Mouse (Mus musculus) cerebellum, adult 2 months (tissue): ENCODE results near the gene Rras2. TPM values are rescaled to one million over a fixed set of nuclear protein-coding genes. Genes with fewer than 3 reads are reported as not detected.

Experiments
- DNase-seq, 2 experiments: peaks; one replicate each; pipeline ENCODE4 v3.0.0; 2021
- H3K27ac ChIP-seq: fragments of 200-500 bp; 2 replicates; pipeline ENCODE4 v1.5.1; 2012; ENCODE audit warnings: low read length, control low read depth, inconsistent platforms; ENCODE audit not compliant: insufficient read depth
- H3K27me3 ChIP-seq: fragments of 200-500 bp; 2 replicates; pipeline ENCODE4 v1.6.1; 2012; ENCODE audit warnings: inconsistent platforms, mild to moderate bottlenecking, low read length, moderate library complexity; ENCODE audit not compliant: control insufficient read depth, insufficient read depth
- H3K4me1 ChIP-seq: fragments of 200-500 bp; 2 replicates; pipeline ENCODE4 v1.6.1; 2011; ENCODE audit warnings: low read length; ENCODE audit not compliant: control insufficient read depth, insufficient read depth
- H3K4me3 ChIP-seq: fragments of 200-500 bp; replicated peaks from 2 replicates; pipeline ENCODE3; 2011; ENCODE audit warnings: mild to moderate bottlenecking, low read depth, low read length, control low read depth; ENCODE audit not compliant: insufficient read depth
- CTCF ChIP-seq: fragments of 200-500 bp; IDR thresholded peaks from 2 replicates; pipeline ENCODE4 v1.5.1; 2011; ENCODE audit warnings: low read depth, mild to moderate bottlenecking, control low read depth, low read length, moderate library complexity, borderline replicate concordance; ENCODE audit not compliant: insufficient read depth
- POLR2A ChIP-seq: fragments of 200-500 bp; IDR thresholded peaks from 2 replicates; pipeline ENCODE4 v1.6.1; 2011; ENCODE audit warnings: low read length, control low read depth, borderline replicate concordance; ENCODE audit not compliant: insufficient read depth
- WGBS: fragments of 180-500 bp; shearing (Covaris S2); methylation state at CpG from one replicate; pipeline ENCODE4 v1.1.7; 2018; 5-methylcytosine and 5-hydroxymethylcytosine counted together
- polyA plus RNA-seq: library from polyadenylated mRNA; depleted of rRNA; stranded (reverse); fragments of >200 nt; gene quantifications from 2 replicates; pipeline ENCODE4 v1.2.3, GENCODE M21; 2012

Rras2 gene
- polyA plus RNA-seq, 1 experiment, result 7.3 TPM

DNA sequence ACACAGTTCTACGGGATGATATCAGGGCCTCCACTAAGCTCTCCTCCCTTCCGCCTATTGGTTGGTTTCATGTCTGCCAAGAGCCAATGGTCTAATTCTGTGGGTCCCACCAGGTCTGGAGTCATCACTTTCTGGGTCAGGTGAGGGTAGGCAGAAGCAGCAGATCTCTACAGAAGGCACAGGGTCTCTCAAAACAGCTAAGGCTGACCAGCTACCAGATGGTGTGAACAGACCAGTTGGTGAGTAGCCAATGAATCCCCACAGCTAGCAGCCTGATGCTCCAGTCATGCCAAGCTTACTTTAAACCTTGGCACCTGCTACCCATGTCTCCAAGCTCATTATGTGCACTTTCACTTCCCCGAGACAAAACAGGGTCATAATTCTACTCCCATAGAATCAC, 90.2 kb downstream of the Rras2 start:
- 13% methylated on average over 3 of the region's 3 CpGs for WGBS
- peak; percentile 89 to 96 for DNase-seq
- Histone ChIP-seq H3K27me3 (no peaks in the 10 kb centered on the region), H3K4me1 (peaks cover 29% of the 10 kb centered on the region), H3K27ac (peak overlapping the region; percentile 89; the same call in 1 of the 2 replicates), H3K4me3 (no peak overlapping the region)
- TF ChIP-seq CTCF (no peak), POLR2A (no peak)

DNA sequence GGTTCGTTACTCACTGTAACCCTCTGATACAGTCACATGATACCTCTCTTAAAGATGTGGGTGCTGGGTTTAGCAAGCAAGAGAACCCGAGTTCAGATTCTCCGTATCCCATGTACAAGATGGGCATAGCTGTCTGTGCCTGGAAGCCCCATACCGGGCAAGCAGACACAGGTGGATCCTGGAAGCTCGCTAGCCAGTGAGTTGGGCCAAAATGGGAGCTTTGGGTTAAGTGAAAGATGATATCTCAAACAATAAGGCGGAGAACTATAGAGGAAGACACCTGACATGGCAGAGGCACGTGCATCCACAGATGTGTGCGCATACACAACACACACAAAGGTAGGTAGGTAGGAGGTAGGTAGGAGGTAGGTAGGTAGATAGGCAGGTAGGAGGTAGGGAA, 90.7 kb downstream of the Rras2 start:
- Histone ChIP-seq H3K4me3 (no peak overlapping the region), H3K27ac (peak overlapping the region; percentile 89), H3K27me3 (no peaks in the 10 kb centered on the region), H3K4me1 (peaks cover 29% of the 10 kb centered on the region)
- no peak for TF ChIP-seq POLR2A
- no peak for TF ChIP-seq CTCF
- WGBS, result 47% methylated on average over 8 of the region's 8 CpGs
- peak; percentile 53 for DNase-seq

DNA sequence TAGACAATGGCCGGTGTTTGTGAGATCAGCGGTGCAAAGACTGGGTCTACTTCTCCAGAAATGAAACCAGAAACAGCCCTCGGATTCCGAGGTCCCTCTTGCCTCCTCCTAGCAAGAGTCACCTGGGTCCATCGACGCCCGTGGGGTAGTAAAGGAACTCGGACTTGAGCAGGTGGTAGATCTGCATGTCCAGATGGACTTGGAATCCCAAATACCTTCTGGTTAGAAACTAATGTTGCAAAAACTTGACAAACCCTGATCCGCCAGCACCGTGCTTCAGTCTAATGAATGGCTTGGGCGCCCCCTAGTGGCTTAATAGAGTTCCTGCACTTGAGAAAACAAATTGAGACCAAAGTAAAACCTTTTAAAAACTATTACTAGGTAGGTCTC, 96.9 kb downstream of the Rras2 start:
- under 1% methylated on average over 11 of the region's 11 CpGs for WGBS
- H3K27ac ChIP-seq, result peak overlapping the region; percentile 87
- peak overlapping the region; percentile 66 for H3K4me3 ChIP-seq
- DNase-seq, result peak; percentile 86 to 91
- H3K4me1 ChIP-seq, result peaks cover 11% of the 10 kb centered on the region
- TF ChIP-seq POLR2A (peak; percentile 24; the same call in 1 of the 2 replicates), CTCF (peak; percentile 77)
- H3K27me3 ChIP-seq, result no peaks in the 10 kb centered on the region

DNA sequence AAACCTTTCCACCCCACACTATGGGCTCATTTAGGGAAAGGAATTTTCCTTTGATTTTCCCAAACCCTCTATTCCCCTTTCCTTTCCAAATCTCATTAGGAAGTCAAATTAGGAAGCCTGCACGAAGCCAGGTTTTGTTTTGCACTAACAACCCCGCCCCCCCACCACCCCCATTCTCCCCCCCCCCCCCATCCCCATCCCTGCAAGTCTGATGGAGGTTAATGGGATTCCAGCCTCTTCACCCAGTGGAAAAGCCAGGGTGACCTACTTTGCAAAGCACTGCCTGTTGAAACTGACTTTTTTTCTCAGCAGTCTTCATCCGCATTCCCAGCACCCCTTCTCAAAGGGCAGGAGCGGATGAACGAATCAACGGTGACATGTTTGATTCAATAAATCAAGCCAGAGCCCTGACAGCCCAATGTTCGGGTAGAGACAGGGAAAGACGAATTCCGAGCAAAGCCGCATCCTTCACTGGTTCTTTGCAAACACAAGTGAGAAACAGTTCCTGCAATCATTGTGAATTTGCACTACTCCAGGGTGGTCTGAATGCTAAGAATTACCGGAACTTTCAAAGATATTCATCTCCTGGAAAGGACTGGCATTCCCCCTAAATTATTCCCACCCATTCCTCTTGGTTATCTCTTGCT, 97.4 kb downstream of the Rras2 start:
- 11% methylated on average over 11 of the region's 11 CpGs for WGBS
- Histone ChIP-seq H3K4me3 (peak overlapping the region; percentile 66), H3K27me3 (no peaks in the 10 kb centered on the region), H3K27ac (peak overlapping the region; percentile 87), H3K4me1 (peaks cover 11% of the 10 kb centered on the region)
- no peak for TF ChIP-seq CTCF
- no peak for TF ChIP-seq POLR2A
- peak in 1 of 2 experiments; percentile 50 for DNase-seq

DNA sequence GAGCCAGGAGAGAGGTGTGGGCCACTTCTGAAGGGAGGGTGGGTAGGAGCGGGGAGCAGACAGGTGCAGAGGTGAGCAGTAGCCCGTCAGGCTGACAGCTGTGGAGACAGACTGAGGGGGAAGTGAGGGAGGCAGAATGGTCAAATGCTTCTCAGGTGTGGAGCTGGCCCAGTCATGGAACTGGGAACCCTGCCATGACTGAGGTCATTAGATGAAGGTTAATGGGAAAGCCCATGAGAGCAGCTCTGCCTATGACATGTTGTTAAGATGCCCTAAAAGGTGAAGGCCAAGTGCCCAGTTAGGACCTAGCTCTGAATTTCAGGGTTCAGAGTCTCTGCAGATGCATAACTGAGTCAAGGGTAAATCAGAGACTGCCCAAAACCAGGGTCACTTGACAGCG, 98.7 kb downstream of the Rras2 start:
- TF ChIP-seq POLR2A, result no peak
- no peak for TF ChIP-seq CTCF

DNA sequence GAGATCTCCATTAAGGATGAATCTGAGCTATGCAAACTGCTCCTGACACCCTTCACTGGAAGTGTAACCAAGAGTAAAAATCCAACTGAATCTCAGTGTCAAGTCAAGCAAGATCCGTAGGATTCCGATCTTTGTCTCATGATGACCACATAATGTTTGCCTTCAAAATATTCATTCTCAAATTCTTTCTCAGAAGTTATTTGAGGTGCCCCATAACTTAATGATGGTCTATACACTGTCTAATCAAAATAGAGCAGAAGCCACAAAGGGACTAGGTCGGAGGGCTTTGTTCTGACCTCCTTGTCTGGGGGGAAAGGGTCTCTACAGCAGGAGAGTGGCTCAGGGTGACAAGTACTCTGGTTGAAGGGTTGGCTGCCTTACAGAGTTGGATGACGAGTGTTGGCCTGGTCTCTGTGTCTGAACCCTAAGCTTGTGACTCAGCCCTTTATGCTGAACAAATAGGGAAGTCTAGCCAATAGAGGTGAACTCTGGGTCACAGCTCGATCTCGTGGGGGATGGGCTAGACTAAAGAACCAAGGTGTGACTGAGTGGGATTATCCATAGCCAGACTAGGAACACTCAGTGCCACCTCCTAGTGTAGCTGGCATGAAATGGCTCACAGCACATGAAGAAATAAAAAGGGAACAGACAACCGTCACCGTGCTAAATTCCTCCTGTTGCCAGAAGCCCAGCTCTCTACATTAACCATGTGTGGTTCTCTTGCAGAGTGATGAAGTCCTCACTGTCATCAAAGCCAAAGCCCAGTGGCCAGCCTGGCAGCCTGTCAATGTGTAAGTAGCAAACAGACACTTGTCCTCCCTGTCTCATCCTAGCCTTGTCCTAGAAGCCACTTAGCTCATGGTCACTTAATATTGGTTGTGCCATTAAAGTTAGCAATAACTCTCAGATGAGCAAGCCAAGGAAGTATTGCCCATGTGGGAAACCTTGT, 101.3 kb downstream of the Rras2 start:
- H3K27ac ChIP-seq, result no peak overlapping the region
- H3K27me3 ChIP-seq, result no peaks in the 10 kb centered on the region
- WGBS, result 53% methylated on average over 8 of the region's 8 CpGs
- TF ChIP-seq CTCF (no peak), POLR2A (no peak)
- no peak overlapping the region for H3K4me3 ChIP-seq
- DNase-seq, result no peak
- H3K4me1 ChIP-seq, result peaks cover 11% of the 10 kb centered on the region

More for the DNA sequence above, 98.7 kb downstream of the Rras2 start:
- no peak overlapping the region for H3K4me3 ChIP-seq
- DNase-seq, result no peak
- H3K4me1 ChIP-seq, result peaks cover 11% of the 10 kb centered on the region
- H3K27me3 ChIP-seq, result no peaks in the 10 kb centered on the region
- no peak overlapping the region for H3K27ac ChIP-seq
- 70% methylated on average over 3 of the region's 3 CpGs for WGBS

DNA sequence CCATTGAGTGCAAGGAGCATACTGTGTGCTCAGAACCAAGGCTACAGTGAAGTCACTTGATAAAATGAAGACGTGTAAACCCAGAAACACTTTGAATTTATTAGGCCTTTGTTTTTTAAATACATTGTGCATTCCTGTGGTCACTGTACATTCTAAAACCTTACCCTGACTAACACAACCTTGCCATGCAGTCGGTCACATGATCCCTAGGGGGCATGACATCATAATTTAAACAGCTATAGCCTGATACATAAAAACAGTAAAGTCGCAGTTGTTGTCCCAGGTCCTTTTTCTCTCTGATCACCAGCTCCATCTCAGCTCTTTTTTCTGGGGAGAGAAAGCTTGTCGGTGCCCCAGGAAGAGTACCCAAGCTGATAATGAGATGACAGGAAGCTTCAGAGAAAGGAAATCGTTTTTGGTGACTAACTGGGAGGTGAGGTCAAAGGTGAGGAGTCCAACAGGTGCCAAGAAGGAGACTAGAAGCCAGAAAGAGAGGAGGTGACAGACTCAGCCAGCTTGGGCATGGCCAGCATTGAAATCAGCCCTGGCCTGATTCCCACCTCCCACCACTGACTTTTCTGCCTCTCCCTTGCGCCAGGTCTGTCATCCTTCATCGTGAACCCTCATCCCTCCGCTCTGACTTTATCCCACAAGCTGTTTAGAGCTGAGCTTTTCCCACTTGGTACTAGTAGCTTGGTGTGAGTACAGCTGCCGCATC, 105.7 kb downstream of the Rras2 start:
- WGBS, result 56% methylated on average over 9 of the region's 9 CpGs
- Histone ChIP-seq H3K4me1 (no peaks in the 10 kb centered on the region), H3K27me3 (no peaks in the 10 kb centered on the region), H3K27ac (no peak overlapping the region), H3K4me3 (no peak overlapping the region)
- TF ChIP-seq CTCF (no peak), POLR2A (no peak)
- no peak for DNase-seq
